Mouse (Mus musculus) kidney, adult 2 months (tissue): ENCODE data around the gene Dync2li1.

Source experiments
- CTCF ChIP-seq: fragments of 200-500 bp; conservative IDR thresholded peaks from 2 replicates; pipeline ENCODE4 v1.5.1; 2011; ENCODE audit warnings: low read depth, mild to moderate bottlenecking, control low read depth, low read length, moderate library complexity, mixed read lengths; ENCODE audit not compliant: insufficient read depth, insufficient read length
- POLR2A ChIP-seq: fragments of 200-500 bp; IDR thresholded peaks from one replicate; pipeline ENCODE4 v1.6.1; 2011; ENCODE audit warnings: low read depth, low read length, control low read depth

GRCm38 (mm10) chr17:84597859-84598258, 28.4 kb upstream of the Dync2li1 start:
- TF ChIP-seq CTCF = no peak
- TF ChIP-seq POLR2A = no peak
